Mouse (Mus musculus): ENCODE results near the gene Fra10ac1. TPM values are rescaled to one million over a fixed set of nuclear protein-coding genes. Genes with fewer than 3 reads are reported as not detected.

Fra10ac1 gene
- 32.4 and 35.4 TPM in 2 replicates for polyA plus RNA-seq (2015; fragmentation: Nextera tagmentation; extraction: Ambion mirVana)

DNA sequence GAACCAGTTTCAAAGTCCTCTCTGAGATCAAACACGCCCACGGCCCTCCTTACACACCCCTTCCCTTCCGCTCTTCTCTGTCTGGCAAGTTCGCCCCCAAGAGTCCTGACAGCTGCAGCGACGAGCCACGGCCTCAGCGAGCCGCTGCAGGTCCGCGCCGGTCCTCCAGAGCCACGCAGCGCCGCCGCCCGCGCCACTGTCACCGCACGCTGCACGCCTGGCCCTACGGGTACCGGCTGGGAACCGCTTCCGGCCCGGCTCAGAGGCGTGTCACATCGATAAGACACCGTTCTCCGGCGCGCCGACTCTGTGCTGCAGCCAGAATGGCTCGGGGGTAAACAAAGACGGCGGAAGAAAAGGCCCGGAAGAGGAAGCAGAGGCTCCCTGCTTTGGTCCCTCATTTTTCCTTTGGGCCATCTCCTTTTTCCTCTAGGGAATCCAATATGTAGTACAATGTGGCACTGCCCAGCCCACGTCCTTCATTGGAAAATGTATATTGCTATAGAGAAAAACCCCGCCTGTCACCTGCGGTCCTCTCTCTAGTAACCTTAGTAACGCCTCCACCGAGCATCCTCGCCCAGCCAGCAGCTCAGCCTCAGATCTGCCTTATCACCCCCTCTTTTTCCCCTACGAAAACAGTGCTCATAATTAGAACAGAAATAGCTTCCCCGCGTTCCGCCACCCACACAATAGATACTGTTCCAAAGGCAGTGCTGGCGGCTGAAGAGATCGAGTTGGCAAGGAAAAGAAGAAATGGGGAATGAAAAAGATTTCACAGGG is at the start of gene Fra10ac1:
Gene Fra10ac1, minus strand, starts transcription at position 252 of the 780 bp plus-strand sequence.
- H3K27me3 ChIP-seq (ENCODE audit: control insufficient read depth, insufficient read depth, low read length): no peaks in the 10 kb centered on the region
- H3K4me2 ChIP-seq (ENCODE audit: low read depth, low read length): peak within 1 kb of the TSS; percentile 80
- under 1% methylated on average over 49 of the region's 49 CpGs for WGBS
- peak within 1 kb of the TSS; percentile 79 for H3K9ac ChIP-seq (ENCODE audit: low read length)
- peaks cover 5% of the 10 kb centered on the region for H3K4me1 ChIP-seq (ENCODE audit: control insufficient read depth, insufficient read depth, low read length)
- H3K4me3 ChIP-seq (replicated peaks; ENCODE audit: low read length): peak within 1 kb of the TSS; percentile 72
- H3K9me3 ChIP-seq (replicated peaks; ENCODE audit: control insufficient read depth, low read length): 0 out of 2 replicates have a peak, but pooled peaks cover 3% of the 10 kb centered on the region
- H3K27ac ChIP-seq (ENCODE audit: low read length): peak within 1 kb of the TSS; percentile 86
- H3K36me3 ChIP-seq (ENCODE audit: control insufficient read depth, insufficient read depth, low read length): no peaks in the 10 kb centered on the region
- ATAC-seq (ENCODE audit: insufficient read depth, low FRiP score): peak; percentile 97

DNA sequence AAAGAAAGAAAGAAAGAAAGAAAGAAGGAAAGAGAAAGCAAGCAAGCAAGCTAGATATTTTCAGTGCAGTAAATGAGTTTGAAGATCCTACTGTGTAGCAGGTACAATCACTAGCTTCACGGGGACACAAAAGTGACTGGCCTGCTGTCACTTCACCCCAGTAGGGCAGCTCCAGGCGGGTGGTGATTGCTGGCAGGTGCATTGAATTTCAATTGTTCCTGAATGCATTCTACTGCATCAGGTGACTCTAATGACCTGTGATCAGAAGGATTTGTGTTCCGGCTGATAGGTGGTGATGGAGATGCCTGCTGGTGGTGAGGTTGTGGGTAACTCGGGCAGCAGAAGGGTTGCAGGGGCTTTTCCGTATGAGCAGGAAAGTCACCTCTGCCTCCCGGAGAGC is 47.1 kb upstream of the Fra10ac1 start:
- H3K9me3 ChIP-seq (replicated peaks; ENCODE audit: control insufficient read depth, low read length): no peaks in the 10 kb centered on the region
- no peak overlapping the region for H3K9ac ChIP-seq (ENCODE audit: low read length)
- no peaks in the 10 kb centered on the region for H3K36me3 ChIP-seq (ENCODE audit: control insufficient read depth, insufficient read depth, low read length)
- H3K4me1 ChIP-seq (ENCODE audit: control insufficient read depth, insufficient read depth, low read length): no peaks in the 10 kb centered on the region
- no peak overlapping the region for H3K4me2 ChIP-seq (ENCODE audit: low read depth, low read length)
- 49% methylated on average over 6 of the region's 6 CpGs for WGBS
- no peak overlapping the region for H3K4me3 ChIP-seq (replicated peaks; ENCODE audit: low read length)
- no peak for ATAC-seq (ENCODE audit: insufficient read depth, low FRiP score)
- no peak overlapping the region for H3K27ac ChIP-seq (ENCODE audit: low read length)
- no peaks in the 10 kb centered on the region for H3K27me3 ChIP-seq (ENCODE audit: control insufficient read depth, insufficient read depth, low read length)

DNA sequence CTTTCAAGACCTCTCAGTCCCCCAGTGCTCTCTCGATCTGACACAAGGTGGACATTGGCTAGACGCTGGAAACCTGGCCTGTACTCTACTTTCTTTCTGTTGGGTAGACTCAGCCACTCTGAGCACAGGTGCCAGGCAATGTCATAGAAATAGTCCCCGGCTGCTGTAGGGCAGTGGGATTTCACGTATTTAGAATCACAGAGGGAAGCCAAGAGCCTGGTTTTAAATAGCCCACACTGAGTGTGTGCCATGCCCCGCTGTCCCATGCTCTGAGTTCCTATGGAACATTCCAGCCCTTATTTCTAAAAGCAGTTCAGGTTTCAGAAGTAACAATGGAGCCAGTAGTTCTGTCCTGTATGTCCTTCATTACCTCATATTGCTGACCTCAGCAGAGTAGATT is 43.5 kb upstream of the Fra10ac1 start:
- 81% methylated on average over 5 of the region's 5 CpGs for WGBS
- no peak for ATAC-seq (ENCODE audit: insufficient read depth, low FRiP score)
- H3K9me3 ChIP-seq (replicated peaks; ENCODE audit: control insufficient read depth, low read length): no peaks in the 10 kb centered on the region

DNA sequence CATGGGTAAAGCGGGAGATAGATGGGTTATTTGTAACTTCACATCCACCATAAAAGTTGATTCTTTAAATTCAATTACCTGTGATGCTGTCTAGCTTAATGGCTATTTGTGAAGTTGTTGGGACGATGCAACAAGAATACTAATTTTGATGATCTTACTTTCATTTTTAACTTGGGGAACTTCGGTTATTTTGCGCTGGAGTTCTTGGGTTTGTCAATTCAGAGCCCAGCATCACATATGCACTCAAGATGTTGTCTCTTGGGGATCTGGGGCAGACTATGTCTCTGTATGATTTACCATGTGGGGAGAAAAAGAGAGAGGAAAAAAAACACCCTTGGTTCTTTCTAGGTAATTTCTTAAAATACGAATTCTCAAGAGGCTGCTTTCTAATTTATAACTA is 41.8 kb upstream of the Fra10ac1 start:
- no peaks in the 10 kb centered on the region for H3K4me1 ChIP-seq (ENCODE audit: control insufficient read depth, insufficient read depth, low read length)
- H3K36me3 ChIP-seq (ENCODE audit: control insufficient read depth, insufficient read depth, low read length): no peaks in the 10 kb centered on the region
- no peak overlapping the region for H3K9ac ChIP-seq (ENCODE audit: low read length)
- no peaks in the 10 kb centered on the region for H3K9me3 ChIP-seq (replicated peaks; ENCODE audit: control insufficient read depth, low read length)
- no peak overlapping the region for H3K4me2 ChIP-seq (ENCODE audit: low read depth, low read length)
- H3K27ac ChIP-seq (ENCODE audit: low read length): no peak overlapping the region
- no peak overlapping the region for H3K4me3 ChIP-seq (replicated peaks; ENCODE audit: low read length)
- H3K27me3 ChIP-seq (ENCODE audit: control insufficient read depth, insufficient read depth, low read length): no peaks in the 10 kb centered on the region; the same call in 1 of the 2 replicates
- 85% methylated on average over 5 of the region's 5 CpGs for WGBS
- ATAC-seq (ENCODE audit: insufficient read depth, low FRiP score): no peak

More for the DNA sequence above, 43.5 kb upstream of the Fra10ac1 start:
- Histone ChIP-seq H3K4me3 (replicated peaks; ENCODE audit: low read length) (no peak overlapping the region), H3K4me1 (ENCODE audit: control insufficient read depth, insufficient read depth, low read length) (no peaks in the 10 kb centered on the region), H3K27me3 (ENCODE audit: control insufficient read depth, insufficient read depth, low read length) (no peaks in the 10 kb centered on the region; the same call in 1 of the 2 replicates), H3K9ac (ENCODE audit: low read length) (no peak overlapping the region), H3K27ac (ENCODE audit: low read length) (no peak overlapping the region), H3K36me3 (ENCODE audit: control insufficient read depth, insufficient read depth, low read length) (no peaks in the 10 kb centered on the region), H3K4me2 (ENCODE audit: low read depth, low read length) (no peak overlapping the region)

DNA sequence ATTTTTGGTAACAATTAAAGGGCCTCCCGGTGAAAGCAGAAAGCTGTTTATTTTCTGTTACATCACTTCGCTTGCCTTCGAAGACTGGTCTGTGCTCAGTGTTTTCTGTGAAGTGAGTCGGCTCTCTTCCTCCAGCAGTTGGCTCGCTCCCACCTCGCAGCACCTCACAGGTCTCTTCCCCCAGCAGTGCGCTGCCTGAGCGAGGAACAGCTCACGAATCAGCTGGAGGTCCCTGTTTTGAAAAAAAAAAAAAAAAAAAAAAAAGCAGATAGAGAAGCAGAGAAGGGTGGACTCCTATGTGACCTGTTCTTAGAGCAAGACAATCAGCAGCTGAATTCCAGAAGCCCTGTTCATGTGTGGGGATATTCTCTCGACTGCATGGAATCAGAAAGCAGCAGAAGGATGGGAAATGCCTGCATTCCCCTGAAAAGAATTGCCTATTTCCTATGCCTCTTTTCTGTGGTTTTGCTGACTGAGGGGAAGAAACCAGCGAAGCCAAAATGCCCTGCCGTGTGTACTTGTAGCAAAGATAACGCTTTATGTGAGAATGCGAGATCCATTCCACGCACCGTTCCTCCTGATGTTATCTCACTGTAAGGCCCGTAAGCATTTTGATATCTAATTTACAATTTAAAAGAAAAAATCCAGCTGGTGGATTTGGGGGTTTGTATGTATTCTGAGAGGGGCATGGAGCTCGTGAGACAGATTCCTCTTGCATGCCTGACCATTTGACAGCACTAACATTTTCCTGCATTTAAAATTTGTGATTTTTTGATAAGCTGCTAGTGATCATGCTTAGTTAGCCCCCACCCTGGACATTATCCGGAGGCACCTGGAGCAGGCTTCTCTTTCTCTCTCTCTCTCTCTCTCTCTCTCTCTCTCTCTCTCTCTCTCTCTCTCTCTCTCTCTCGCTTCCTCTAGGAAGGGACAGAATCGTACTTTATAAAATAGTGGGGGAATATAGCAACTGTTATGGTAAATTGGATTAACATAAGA is 40.8 kb upstream of the Fra10ac1 start, which contains the start of gene Lgi1:
Gene Lgi1, plus strand, starts transcription at position 32 of the 996 bp plus-strand sequence.
- Histone ChIP-seq H3K36me3 (ENCODE audit: control insufficient read depth, insufficient read depth, low read length) (no peaks in the 10 kb centered on the region), H3K27me3 (ENCODE audit: control insufficient read depth, insufficient read depth, low read length) (no peaks in the 10 kb centered on the region; the same call in 1 of the 2 replicates), H3K27ac (ENCODE audit: low read length) (no peak within 1 kb of the TSS), H3K9ac (ENCODE audit: low read length) (0 out of 2 replicates have a peak within 1 kb of the TSS, but pooled peaks have one; percentile 16), H3K9me3 (replicated peaks; ENCODE audit: control insufficient read depth, low read length) (no peaks in the 10 kb centered on the region), H3K4me1 (ENCODE audit: control insufficient read depth, insufficient read depth, low read length) (no peaks in the 10 kb centered on the region), H3K4me2 (ENCODE audit: low read depth, low read length) (peak within 1 kb of the TSS; percentile 45), H3K4me3 (replicated peaks; ENCODE audit: low read length) (peak within 1 kb of the TSS; percentile 13; the same call in 1 of the 2 replicates)
- ATAC-seq (ENCODE audit: insufficient read depth, low FRiP score): no peak
- WGBS: 19% methylated on average over 21 of the region's 21 CpGs

DNA sequence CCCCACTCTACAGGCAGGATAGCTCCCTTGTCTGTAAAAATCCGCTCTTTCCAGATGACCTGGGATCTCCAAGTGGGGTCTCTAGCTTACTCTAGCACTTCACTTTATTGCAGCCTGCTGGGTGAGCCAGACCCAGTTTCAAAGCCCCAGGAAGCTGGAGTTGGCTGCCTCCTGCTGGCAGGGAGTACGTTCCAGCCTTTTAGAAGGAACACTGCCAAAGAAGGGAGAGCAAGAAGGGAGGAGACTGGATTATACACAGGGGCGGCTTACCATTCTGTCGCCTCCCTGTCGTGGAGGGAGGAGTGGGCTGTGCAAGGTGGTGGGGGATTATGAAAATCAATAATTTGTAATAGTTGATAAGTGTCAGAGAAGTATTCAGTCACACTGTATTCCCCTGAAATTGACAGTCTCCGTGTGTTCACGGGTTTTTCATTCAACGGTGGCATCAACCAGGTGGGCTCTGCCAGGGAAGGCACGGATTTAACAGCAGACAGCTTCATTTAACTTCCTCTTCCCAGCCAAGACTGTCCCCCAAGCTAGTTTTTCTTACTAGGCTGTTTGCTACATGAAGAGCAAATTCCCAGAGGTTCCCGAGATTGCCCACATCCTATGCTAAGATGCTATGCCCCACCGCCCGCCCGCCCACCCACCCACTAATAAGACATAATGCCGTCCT is 40.0 kb upstream of the Fra10ac1 start:
- WGBS: 22% methylated on average over 14 of the region's 14 CpGs
- Histone ChIP-seq H3K27ac (ENCODE audit: low read length) (no peak overlapping the region), H3K4me2 (ENCODE audit: low read depth, low read length) (peak overlapping the region; percentile 45), H3K4me1 (ENCODE audit: control insufficient read depth, insufficient read depth, low read length) (no peaks in the 10 kb centered on the region), H3K4me3 (replicated peaks; ENCODE audit: low read length) (peak overlapping the region; percentile 13; the same call in 1 of the 2 replicates), H3K36me3 (ENCODE audit: control insufficient read depth, insufficient read depth, low read length) (no peaks in the 10 kb centered on the region), H3K9me3 (replicated peaks; ENCODE audit: control insufficient read depth, low read length) (no peaks in the 10 kb centered on the region), H3K9ac (ENCODE audit: low read length) (0 out of 2 replicates have a peak overlapping the region, but pooled peaks have one; percentile 16), H3K27me3 (ENCODE audit: control insufficient read depth, insufficient read depth, low read length) (no peaks in the 10 kb centered on the region; the same call in 1 of the 2 replicates)
- no peak for ATAC-seq (ENCODE audit: insufficient read depth, low FRiP score)

DNA sequence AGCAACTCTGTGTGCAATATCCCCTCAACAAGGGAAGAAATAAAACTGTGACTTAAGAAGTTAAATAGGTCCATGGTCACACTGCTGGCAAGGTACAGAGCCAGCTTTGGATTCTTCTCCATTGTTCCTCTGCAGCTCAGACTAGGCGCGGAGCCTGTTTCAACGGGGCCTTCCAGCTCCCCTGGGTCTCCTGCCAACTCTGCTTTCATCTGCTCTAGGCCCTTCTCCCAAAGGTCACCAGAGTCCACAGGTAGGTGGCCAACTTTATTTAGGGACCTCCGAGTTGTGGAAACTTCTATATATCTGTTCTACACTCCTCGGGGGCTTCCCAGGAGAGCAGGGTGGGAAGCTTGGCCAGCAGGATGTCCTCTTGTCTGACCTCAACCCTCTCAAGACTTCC is 37.4 kb upstream of the Fra10ac1 start:
- WGBS: 80% methylated on average over 5 of the region's 5 CpGs
- no peak overlapping the region for H3K27ac ChIP-seq (ENCODE audit: low read length)

DNA sequence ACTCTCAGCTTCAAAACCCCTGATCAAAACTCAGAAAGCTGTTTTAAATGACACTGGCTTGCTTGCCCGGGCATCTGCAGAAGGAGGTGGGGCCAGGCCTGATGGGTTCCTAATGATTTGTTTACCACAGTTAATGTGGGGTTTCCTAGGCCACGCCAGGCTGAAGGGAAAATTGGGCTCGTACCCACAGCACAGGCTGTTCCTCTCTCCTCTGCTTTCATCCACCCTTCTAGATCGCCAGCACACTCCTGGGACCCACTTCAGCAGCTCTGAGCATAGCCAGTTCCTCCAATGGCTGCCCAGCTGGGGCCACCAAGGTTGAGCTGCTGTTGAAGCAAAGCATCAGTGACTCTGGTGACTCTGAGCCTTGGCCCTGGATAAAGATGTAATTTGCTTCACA is 36.4 kb upstream of the Fra10ac1 start:
- Histone ChIP-seq H3K4me1 (ENCODE audit: control insufficient read depth, insufficient read depth, low read length) (no peaks in the 10 kb centered on the region), H3K4me2 (ENCODE audit: low read depth, low read length) (no peak overlapping the region), H3K36me3 (ENCODE audit: control insufficient read depth, insufficient read depth, low read length) (no peaks in the 10 kb centered on the region), H3K27ac (ENCODE audit: low read length) (no peak overlapping the region), H3K9ac (ENCODE audit: low read length) (no peak overlapping the region), H3K9me3 (replicated peaks; ENCODE audit: control insufficient read depth, low read length) (no peaks in the 10 kb centered on the region), H3K27me3 (ENCODE audit: control insufficient read depth, insufficient read depth, low read length) (no peaks in the 10 kb centered on the region; the same call in 1 of the 2 replicates), H3K4me3 (replicated peaks; ENCODE audit: low read length) (no peak overlapping the region)
- whole genome bisulfite sequencing: 43% methylated on average over 4 of the region's 4 CpGs
- ATAC-seq (ENCODE audit: insufficient read depth, low FRiP score): no peak

More for the DNA sequence above, 37.4 kb upstream of the Fra10ac1 start:
- Histone ChIP-seq H3K9ac (ENCODE audit: low read length) (no peak overlapping the region), H3K4me3 (replicated peaks; ENCODE audit: low read length) (no peak overlapping the region), H3K4me2 (ENCODE audit: low read depth, low read length) (no peak overlapping the region), H3K27me3 (ENCODE audit: control insufficient read depth, insufficient read depth, low read length) (no peaks in the 10 kb centered on the region; the same call in 1 of the 2 replicates), H3K9me3 (replicated peaks; ENCODE audit: control insufficient read depth, low read length) (no peaks in the 10 kb centered on the region), H3K36me3 (ENCODE audit: control insufficient read depth, insufficient read depth, low read length) (no peaks in the 10 kb centered on the region), H3K4me1 (ENCODE audit: control insufficient read depth, insufficient read depth, low read length) (no peaks in the 10 kb centered on the region)
- ATAC-seq (ENCODE audit: insufficient read depth, low FRiP score): no peak
